Mouse (Mus musculus): ENCODE measurements around the gene Foxb2.
"Not testable (repeated sequence)": the region's sequence is repeated elsewhere in the genome, so short reads cannot be mapped to it uniquely, and the experiment has no call there.

Gene Foxb2

DNA sequence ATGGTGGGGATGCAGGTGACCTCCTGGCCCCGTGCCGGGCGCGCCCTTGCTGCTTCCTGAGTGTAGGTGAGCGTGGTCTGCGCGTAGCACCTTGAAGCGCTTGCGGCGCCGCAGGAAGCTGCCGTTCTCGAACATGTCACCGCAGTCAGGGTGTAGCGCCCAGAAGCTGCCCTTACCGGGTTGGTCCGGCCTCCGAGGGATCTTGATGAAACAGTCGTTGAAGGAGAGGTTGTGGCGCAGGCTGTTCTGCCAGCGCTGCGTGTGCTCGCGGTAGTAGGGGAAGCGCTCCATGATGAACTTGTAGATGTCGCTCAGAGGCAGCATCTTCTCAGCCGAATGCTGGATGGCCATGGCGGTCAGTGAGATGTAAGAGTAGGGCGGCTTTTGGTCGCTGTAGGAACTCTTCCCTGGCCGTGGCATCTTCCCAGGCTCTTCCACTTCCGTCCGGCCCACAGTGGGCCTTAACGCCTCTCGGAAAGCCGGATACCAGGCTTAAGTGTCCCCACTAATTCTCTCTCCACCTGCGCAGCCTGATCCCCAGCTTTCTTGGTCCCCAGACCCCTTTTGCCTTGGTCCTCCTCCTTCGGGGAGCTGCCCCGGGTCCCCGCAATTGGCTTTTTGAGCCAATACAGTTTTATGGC, at the start of gene Foxb2:
TSS of gene Foxb2 (minus strand) at position 585 of the 641 bp plus-strand sequence.
- no peak for DNase-seq (ENCODE audit: extremely low read depth, low read depth)

GRCm38 (mm10) chr19:16911507-16911906, 37.9 kb upstream of the Foxb2 start:
- DNase-seq (ENCODE audit: extremely low read depth, low read depth): no peak

- DNase-seq (ENCODE audit: extremely low read depth, low read depth): no peak
These were observed 29.5 kb upstream of the Foxb2 start for GRCm38 (mm10) chr19:16903106-16903505.

- DNase-seq (ENCODE audit: extremely low read depth, low read depth): no peak
These were observed 26.1 kb upstream of the Foxb2 start for GRCm38 (mm10) chr19:16899716-16900115.

DNA sequence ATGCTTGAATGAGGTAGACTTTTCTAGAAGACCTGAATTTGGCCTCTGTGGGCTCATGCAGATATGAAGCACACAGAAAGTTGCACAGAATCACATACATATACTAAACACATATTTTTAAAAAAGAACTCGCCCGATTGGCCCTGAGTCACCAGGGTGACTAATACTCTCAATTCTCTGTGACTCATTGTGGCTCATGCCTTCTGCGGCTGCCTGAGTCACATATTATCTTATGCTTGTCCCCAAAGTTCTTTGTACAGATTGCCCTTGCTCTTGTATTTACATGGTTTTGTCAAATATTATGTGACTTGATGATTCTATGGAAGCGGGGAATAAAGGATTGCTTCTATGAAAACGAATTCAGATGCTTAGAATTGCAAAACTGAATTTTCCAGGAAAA, 25.0 kb upstream of the Foxb2 start:
- no peak for DNase-seq (ENCODE audit: extremely low read depth, low read depth)

GRCm38 (mm10) chr19:16876458-16876770, 2.8 kb upstream of the Foxb2 start:
- DNase-seq (ENCODE audit: extremely low read depth, low read depth): no peak

GRCm38 (mm10) chr19:16875631-16876457, 2.2 kb upstream of the Foxb2 start:
- DNase-seq (ENCODE audit: extremely low read depth, low read depth): no peak

GRCm38 (mm10) chr19:16874991-16875540, 1.5 kb upstream of the Foxb2 start:
- DNase-seq (ENCODE audit: extremely low read depth, low read depth): no peak

- no peak for DNase-seq (ENCODE audit: extremely low read depth, low read depth)
These were observed 597 bp upstream of the Foxb2 start for GRCm38 (mm10) chr19:16873942-16874861.

DNA sequence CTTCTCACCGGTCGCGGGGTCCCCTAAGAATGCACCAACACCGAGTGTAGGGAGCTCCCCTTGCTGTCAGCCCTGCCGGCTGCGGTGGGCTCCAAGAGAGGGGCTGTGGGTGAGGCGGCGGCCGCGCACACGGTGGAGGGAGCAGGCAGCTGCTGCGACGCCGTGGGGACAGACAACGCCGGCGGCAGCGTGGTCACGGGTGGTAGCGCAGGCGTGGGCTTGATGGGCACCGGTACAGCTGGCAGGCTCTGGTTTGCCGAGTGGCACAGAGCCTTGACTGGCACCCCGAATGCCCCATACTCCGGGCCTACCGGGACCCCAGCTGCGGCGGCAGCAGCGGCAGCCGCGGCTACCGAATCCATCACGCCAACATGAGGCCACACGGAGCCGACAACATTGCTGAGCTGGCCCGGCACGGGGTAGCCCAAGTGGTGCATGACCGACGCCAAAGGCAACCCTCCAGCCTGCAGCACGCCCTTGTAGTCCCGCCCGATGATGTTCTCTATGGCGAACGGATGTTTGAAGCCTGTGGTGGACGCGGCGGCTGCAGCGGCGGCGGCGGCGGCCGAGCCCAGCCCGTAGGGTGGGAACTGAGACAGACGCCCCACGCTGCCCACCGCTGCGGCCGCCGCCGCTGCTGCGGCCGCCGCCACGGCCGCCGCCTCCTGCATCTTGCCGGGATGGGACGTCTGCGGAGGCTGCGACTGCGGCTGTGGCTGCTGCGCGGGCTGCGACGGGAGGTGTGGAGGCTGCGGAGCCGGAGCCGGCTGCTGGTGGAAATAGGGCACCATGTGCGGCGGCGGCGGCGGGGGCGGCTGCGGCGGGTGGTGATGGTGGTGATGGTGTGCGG, 1.0 kb downstream of the Foxb2 start:
- DNase-seq (ENCODE audit: extremely low read depth, low read depth): no peak

DNA sequence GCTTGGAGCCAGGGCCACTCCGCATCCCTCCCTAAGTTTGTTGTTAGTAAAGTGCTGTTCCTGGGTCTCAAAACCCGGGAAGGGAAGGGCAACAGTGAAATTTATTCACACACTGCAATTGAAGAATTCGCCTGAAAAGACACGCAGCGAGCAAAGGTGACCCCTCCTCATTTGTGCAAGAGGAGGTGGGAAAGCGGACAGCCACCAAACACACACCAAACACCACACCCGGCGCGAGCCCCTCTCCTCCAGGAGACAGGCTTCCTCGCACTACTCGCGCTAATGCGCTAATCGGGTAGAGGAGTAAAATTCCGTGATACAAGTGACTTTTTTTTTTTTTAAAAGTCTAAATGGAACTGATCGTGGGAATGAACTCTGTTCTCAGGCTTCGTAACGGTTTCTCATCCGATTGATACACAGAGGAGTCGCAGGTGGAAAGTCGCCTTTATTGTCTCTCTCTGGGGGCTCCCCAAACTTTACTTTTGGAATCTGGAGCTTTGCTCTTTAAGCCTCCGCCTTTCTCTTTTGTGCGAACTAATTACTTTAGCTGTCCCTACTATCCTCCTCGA, 2.3 kb downstream of the Foxb2 start:
- no peak for DNase-seq (ENCODE audit: extremely low read depth, low read depth)

DNA sequence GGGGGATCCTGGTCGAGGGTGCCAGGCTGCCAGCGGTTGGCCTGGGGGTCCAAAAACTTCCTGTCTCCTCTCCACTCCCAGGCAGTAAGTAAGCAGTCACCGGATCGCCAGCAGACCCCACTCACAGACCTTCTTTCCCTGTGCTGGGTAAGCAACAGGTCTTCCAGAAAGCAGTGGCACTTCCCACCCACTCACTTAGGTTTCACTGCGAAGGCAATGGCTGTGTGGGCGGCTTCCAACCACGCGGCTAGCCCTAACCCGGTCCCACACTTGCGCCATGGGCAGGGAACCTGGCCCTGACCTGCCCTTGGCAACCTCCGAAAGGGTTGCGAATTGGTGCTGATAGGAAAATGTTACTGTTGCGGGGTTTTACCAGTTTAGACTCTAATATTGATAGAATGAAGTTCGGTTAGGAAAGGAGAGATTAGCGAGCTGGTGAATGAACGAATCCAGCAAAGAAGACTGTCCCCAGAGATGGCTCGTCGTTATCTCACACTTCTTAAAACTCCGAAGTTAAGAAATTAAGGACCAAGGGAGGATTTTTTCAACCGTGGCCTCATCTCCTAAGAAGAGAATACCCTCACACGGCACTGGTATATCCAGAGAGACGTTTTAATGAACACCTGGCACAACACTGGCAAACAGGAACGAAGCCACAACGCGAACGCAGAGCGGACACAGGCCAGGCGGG, 3.0 kb downstream of the Foxb2 start:
- DNase-seq (ENCODE audit: extremely low read depth, low read depth): no peak

DNA sequence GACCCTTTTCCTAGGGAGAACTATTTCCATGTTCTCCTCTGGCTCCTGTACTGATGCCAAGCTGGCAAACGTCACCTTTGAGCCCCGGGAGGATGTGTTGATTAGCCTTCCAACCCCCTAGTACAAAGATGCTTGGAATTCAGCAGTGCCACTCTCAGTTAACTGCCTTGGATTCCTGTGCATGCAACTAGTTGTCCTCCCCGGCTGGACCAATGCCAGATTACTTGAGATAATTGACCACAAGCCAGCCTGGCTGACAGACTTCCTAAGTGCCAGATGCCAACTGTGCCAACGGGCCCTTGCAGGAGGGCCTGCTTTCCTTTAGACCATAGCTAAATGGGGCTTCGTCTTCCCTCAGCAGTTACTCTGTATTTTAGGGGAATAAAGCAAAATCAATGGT, 5.1 kb downstream of the Foxb2 start:
- no peak for DNase-seq (ENCODE audit: extremely low read depth, low read depth)

DNA sequence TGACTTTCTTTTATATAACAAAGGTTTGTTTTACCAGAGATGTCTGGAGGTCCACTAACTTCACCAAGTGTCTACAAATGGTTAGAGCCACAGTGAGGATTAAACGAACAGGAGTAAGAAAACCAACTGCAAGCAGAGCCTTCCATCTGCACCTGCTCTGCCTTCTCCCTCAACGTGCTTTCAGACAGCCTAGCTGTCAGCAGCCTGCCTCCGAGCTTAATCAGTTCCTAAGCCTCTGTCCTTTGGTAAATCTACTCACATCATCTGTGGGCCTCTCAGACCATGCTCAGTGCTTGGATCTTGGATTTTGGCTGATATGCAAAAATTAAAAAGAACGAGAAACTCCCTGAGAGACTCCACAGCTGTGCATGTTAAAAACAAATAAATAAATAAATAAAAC, 15.0 kb downstream of the Foxb2 start:
- DNase-seq (ENCODE audit: extremely low read depth, low read depth): no peak

GRCm38 (mm10) chr19:16856752-16857151, 16.9 kb downstream of the Foxb2 start:
- no peak for DNase-seq (ENCODE audit: extremely low read depth, low read depth)

DNA sequence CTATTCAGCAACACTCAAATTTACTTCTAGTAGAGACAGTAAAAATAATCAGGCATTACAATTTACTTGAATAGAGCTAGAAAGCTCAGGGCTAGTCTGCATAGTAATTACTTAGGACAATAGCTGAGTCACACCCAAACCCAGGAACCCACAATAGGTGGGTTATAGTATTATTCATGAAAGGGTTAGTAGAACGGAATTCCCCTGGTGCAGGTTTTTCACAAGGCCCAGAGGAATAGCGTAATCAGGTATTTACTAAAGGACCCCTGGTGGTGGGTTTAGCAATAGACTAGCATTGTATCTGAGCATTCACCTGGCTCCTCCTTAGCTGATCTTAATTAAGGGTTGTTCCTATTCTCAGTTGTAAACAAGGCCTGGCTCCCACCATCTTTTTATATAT, 29.5 kb downstream of the Foxb2 start:
- not testable (repeated sequence) for DNase-seq (ENCODE audit: extremely low read depth, low read depth)

- no peak for DNase-seq (ENCODE audit: extremely low read depth, low read depth)
These were observed 31.9 kb downstream of the Foxb2 start for GRCm38 (mm10) chr19:16841516-16842249.

DNA sequence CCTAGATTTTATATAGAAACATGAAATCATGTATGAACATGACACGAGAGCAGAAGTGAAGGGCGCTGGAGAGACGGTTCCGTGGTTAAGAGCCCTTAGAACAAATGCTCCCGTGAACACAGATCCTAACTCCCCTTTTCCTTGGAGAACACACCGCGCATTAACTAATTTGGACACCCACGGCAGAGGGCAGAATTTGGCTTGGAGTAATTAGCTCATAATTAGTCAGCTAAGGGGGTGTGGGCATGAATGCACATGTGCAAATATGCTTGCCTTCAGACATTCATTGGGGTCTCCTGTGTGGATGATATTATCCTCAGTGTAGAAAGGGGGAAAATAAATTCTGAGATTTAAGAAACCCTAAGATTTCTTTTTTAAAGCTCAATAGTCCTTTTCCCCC, 32.6 kb downstream of the Foxb2 start:
- no peak for DNase-seq (ENCODE audit: extremely low read depth, low read depth)

- DNase-seq (ENCODE audit: extremely low read depth, low read depth): peak; percentile 8
These were observed 45.9 kb downstream of the Foxb2 start for GRCm38 (mm10) chr19:16827657-16828056.

All from MEL-GATA-1-ER (cell line).